In the genomic region with DNA sequence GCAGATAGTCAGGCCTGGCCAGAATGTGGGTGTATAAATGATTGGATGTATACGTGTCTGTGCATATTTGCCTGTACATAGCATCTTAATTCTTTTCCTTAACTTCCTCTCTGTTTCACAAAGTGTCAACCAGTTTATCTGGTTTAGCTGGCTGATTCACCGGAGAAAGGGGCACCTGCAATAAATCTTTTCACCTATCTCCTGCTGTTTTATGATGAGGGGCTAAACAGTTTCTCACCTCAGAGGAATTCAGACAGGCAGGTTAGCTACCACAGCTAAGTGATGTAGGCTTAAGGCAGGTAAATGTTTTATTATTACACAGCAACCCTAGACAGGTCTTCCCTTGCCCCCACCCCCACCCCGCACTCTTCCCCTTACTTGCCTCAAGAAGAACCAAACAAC, we compare ENCODE assay signal across 25 mouse cellular contexts. TPM values are rescaled to one million over a fixed set of nuclear protein-coding genes. Genes with fewer than 3 reads are reported as not detected.
DNase-seq lines count a peak whose midpoint lies in the region; ATAC-seq and TF ChIP-seq lines count a peak whose summit lies in the region.
"Had no signal": no experiment of that assay in that cellular context is flagged by ENCODE, and none has a peak within 500 bp of the region (broad histone marks: within the 10 kb centered on the region; RNA-seq: fewer than 3 reads in every experiment).

No protein-coding gene starts in this region.

- peak overlapping the region; percentile 44; the same call in 1 of the 2 replicates for H3K27ac ChIP-seq in embryonic facial prominence, embryonic 13.5 days
- H3K27ac ChIP-seq in embryonic facial prominence, embryonic 10.5 days (replicated peaks) = no peak overlapping the region
- peak overlapping the region; percentile 51; the same call in 1 of the 2 replicates for H3K27ac ChIP-seq in intestine, embryonic 14.5 days (ENCODE audit: low read depth)
- H3K27ac ChIP-seq in intestine, postnatal 0 days (ENCODE audit: low read depth, low read length) = no peak overlapping the region
- peak overlapping the region; percentile 62; the same call in 1 of the 2 replicates for H3K27ac ChIP-seq in stomach, embryonic 16.5 days (ENCODE audit: low read length)
- H3K27ac ChIP-seq: forebrain, embryonic 10.5 days; heart, adult 2 months; heart, embryonic 10.5 days; heart, embryonic 13.5 days; hindbrain, embryonic 13.5 days had no signal

- H3K36me3 ChIP-seq in embryonic facial prominence, embryonic 13.5 days = no peaks in the 10 kb centered on the region
- H3K36me3 ChIP-seq in embryonic facial prominence, embryonic 10.5 days (replicated peaks) = no peaks in the 10 kb centered on the region
- H3K36me3 ChIP-seq in intestine, embryonic 14.5 days (ENCODE audit: control insufficient read depth, insufficient read depth, low read length) = no peaks in the 10 kb centered on the region
- H3K36me3 ChIP-seq in intestine, postnatal 0 days (ENCODE audit: control insufficient read depth, insufficient read depth) = no peaks in the 10 kb centered on the region
- no peaks in the 10 kb centered on the region for H3K36me3 ChIP-seq in stomach, embryonic 16.5 days (ENCODE audit: control insufficient read depth, insufficient read depth, low read length)
- H3K36me3 ChIP-seq: forebrain, embryonic 10.5 days; heart, embryonic 10.5 days; heart, embryonic 13.5 days; hindbrain, embryonic 13.5 days had no signal

- ATAC-seq in embryonic facial prominence, embryonic 13.5 days (ENCODE audit: insufficient number of reproducible peaks, insufficient read depth, low FRiP score, low TSS enrichment, low read depth) = no peak
- ATAC-seq in intestine, embryonic 14.5 days (replicated peaks; ENCODE audit: low FRiP score, low TSS enrichment, low read depth) = peak; percentile 76; the same call in 1 of the 2 replicates
- no peak for ATAC-seq in intestine, postnatal 0 days
- ATAC-seq in stomach, embryonic 16.5 days (ENCODE audit: insufficient read depth, low FRiP score) = 0 out of 2 replicates have a peak, but pooled peaks have one; percentile 45
- ATAC-seq: activated CD4-positive, CD25-positive, alpha-beta regulatory T cell, adult 4 months; forebrain, embryonic 14.5 days; hindbrain, embryonic 16.5 days had no signal

- H3K4me2 ChIP-seq in embryonic facial prominence, embryonic 13.5 days = no peak overlapping the region
- H3K4me2 ChIP-seq in intestine, embryonic 14.5 days (ENCODE audit: low read length) = no peak overlapping the region
- H3K4me2 ChIP-seq in intestine, postnatal 0 days (replicated peaks; ENCODE audit: low read depth) = no peak overlapping the region
- no peak overlapping the region for H3K4me2 ChIP-seq in stomach, embryonic 16.5 days (ENCODE audit: low read depth, low read length)
- H3K4me2 ChIP-seq: heart, embryonic 13.5 days; hindbrain, embryonic 13.5 days had no signal

- no peak overlapping the region for H3K4me3 ChIP-seq in embryonic facial prominence, embryonic 13.5 days
- no peak overlapping the region for H3K4me3 ChIP-seq in embryonic facial prominence, embryonic 10.5 days
- no peak overlapping the region for H3K4me3 ChIP-seq in intestine, embryonic 14.5 days (ENCODE audit: low read depth, low read length)
- H3K4me3 ChIP-seq in intestine, postnatal 0 days (ENCODE audit: low read depth, low read length) = no peak overlapping the region
- no peak overlapping the region for H3K4me3 ChIP-seq in stomach, embryonic 16.5 days (replicated peaks; ENCODE audit: low read length)
- H3K4me3 ChIP-seq: forebrain, embryonic 10.5 days; heart, adult 2 months; heart, embryonic 10.5 days; heart, embryonic 13.5 days; hindbrain, embryonic 13.5 days had no signal

- no peak overlapping the region for H3K9ac ChIP-seq in embryonic facial prominence, embryonic 13.5 days
- H3K9ac ChIP-seq in intestine, embryonic 14.5 days (ENCODE audit: low read length) = no peak overlapping the region
- H3K9ac ChIP-seq in intestine, postnatal 0 days (ENCODE audit: low read depth, low read length) = no peak overlapping the region
- H3K9ac ChIP-seq in stomach, embryonic 16.5 days (ENCODE audit: low read length) = no peak overlapping the region
- H3K9ac ChIP-seq: heart, embryonic 13.5 days; hindbrain, embryonic 13.5 days had no signal

- no peaks in the 10 kb centered on the region for H3K9me3 ChIP-seq in embryonic facial prominence, embryonic 13.5 days
- H3K9me3 ChIP-seq in embryonic facial prominence, embryonic 10.5 days = 0 out of 2 replicates have a peak, but pooled peaks cover 3% of the 10 kb centered on the region
- 0 out of 2 replicates have a peak, but pooled peaks cover 6% of the 10 kb centered on the region for H3K9me3 ChIP-seq in intestine, embryonic 14.5 days (ENCODE audit: control insufficient read depth, low read length)
- H3K9me3 ChIP-seq in intestine, postnatal 0 days (ENCODE audit: control insufficient read depth) = peaks cover 8% of the 10 kb centered on the region; the same call in 1 of the 2 replicates
- no peaks in the 10 kb centered on the region for H3K9me3 ChIP-seq in stomach, embryonic 16.5 days (replicated peaks; ENCODE audit: control insufficient read depth, low read length)
- H3K9me3 ChIP-seq: heart, embryonic 10.5 days; heart, embryonic 13.5 days had no signal

- no peaks in the 10 kb centered on the region for H3K27me3 ChIP-seq in embryonic facial prominence, embryonic 13.5 days
- peaks cover 8% of the 10 kb centered on the region; the same call in 1 of the 2 replicates for H3K27me3 ChIP-seq in embryonic facial prominence, embryonic 10.5 days (replicated peaks; ENCODE audit: low read depth, poor library complexity, severe bottlenecking)
- no peaks in the 10 kb centered on the region for H3K27me3 ChIP-seq in intestine, embryonic 14.5 days (replicated peaks; ENCODE audit: control insufficient read depth, insufficient read depth, low read length)
- H3K27me3 ChIP-seq in intestine, postnatal 0 days (replicated peaks; ENCODE audit: control insufficient read depth, insufficient read depth, low read length) = no peaks in the 10 kb centered on the region
- no peaks in the 10 kb centered on the region; the same call in 1 of the 2 replicates for H3K27me3 ChIP-seq in stomach, embryonic 16.5 days (ENCODE audit: control insufficient read depth, insufficient read depth, low read length)
- H3K27me3 ChIP-seq: heart, embryonic 13.5 days; hindbrain, embryonic 13.5 days had no signal

- no peak for DNase-seq in embryonic facial prominence, embryonic 10.5 days (ENCODE audit: low spot score)
- DNase-seq in intestine, embryonic 14.5 days (ENCODE audit: low spot score) = no peak
- no peak for DNase-seq in kidney, postnatal 14 days
- DNase-seq in urinary bladder, postnatal 10 days (ENCODE audit: low spot score) = no peak
- DNase-seq: adrenal gland, adult 8-10 months; adrenal gland, postnatal 25 days; cerebellum, adult 11-12 months; cerebellum, adult 8-10 months; cerebellum, postnatal 10 days; cerebellum, postnatal 36 days; embryo, embryonic 11 days; gastrocnemius, postnatal 25 days had no signal

- H3K4me1 ChIP-seq in embryonic facial prominence, embryonic 13.5 days = peaks cover 4% of the 10 kb centered on the region
- peaks cover 4% of the 10 kb centered on the region for H3K4me1 ChIP-seq in embryonic facial prominence, embryonic 10.5 days
- H3K4me1 ChIP-seq in intestine, embryonic 14.5 days (replicated peaks; ENCODE audit: control insufficient read depth, insufficient read depth, low read length) = 0 out of 2 replicates have a peak, but pooled peaks cover 3% of the 10 kb centered on the region
- no peaks in the 10 kb centered on the region for H3K4me1 ChIP-seq in intestine, postnatal 0 days (replicated peaks; ENCODE audit: control insufficient read depth, insufficient read depth, low read length)
- H3K4me1 ChIP-seq in stomach, embryonic 16.5 days (ENCODE audit: control insufficient read depth, insufficient read depth, low read length) = no peaks in the 10 kb centered on the region

- WGBS in embryonic facial prominence, embryonic 13.5 days = 69% methylated on average over 3 of the region's 3 CpGs
- 85% methylated on average over 3 of the region's 3 CpGs for WGBS in embryonic facial prominence, embryonic 10.5 days
- 47% methylated on average over 3 of the region's 3 CpGs for WGBS in intestine, embryonic 14.5 days
- 33% methylated on average over 3 of the region's 3 CpGs for WGBS in intestine, postnatal 0 days
- WGBS in stomach, embryonic 16.5 days = 49% methylated on average over 3 of the region's 3 CpGs

- no peak for TF ChIP-seq CTCF in intestine, postnatal 0 days (IDR thresholded peaks at IDR 0.05; ENCODE audit: low read depth)

RNA-seq across cellular contexts. Expression of a gene that starts 17.7 kb away (rescaled TPM):
- polyA plus RNA-seq in embryonic facial prominence, embryonic 13.5 days (2015; fragmentation: Nextera tagmentation; extraction: Ambion mirVana) = 125 and 128 TPM in 2 replicates
- polyA plus RNA-seq in embryonic facial prominence, embryonic 10.5 days (2016; fragmentation: Nextera tagmentation; extraction: Ambion mirVana) = 75.1 and 84.8 TPM in 2 replicates
- polyA plus RNA-seq in intestine, embryonic 14.5 days (2014; fragmentation: Nextera tagmentation; extraction: Ambion mirVana) = 89.9 and 94.5 TPM in 2 replicates
- polyA plus RNA-seq in intestine, postnatal 0 days (2015; fragmentation: Nextera tagmentation; extraction: Ambion mirVana) = 31.8 and 34.0 TPM in 2 replicates
- 127 and 139 TPM in 2 replicates for polyA plus RNA-seq in stomach, embryonic 16.5 days (2015; fragmentation: Nextera tagmentation; extraction: Ambion mirVana)

RNA-seq across cellular contexts. Expression of a gene that starts 29.7 kb away (rescaled TPM):
- 0.14 TPM in 1 of 2 replicates, not detected in the other for polyA plus RNA-seq in embryonic facial prominence, embryonic 13.5 days (2015; fragmentation: Nextera tagmentation; extraction: Ambion mirVana)
- polyA plus RNA-seq in embryonic facial prominence, embryonic 10.5 days (2016; fragmentation: Nextera tagmentation; extraction: Ambion mirVana) = not detected in 2 replicates
- 1.8 and 2.1 TPM in 2 replicates for polyA plus RNA-seq in intestine, embryonic 14.5 days (2014; fragmentation: Nextera tagmentation; extraction: Ambion mirVana)
- polyA plus RNA-seq in intestine, postnatal 0 days (2015; fragmentation: Nextera tagmentation; extraction: Ambion mirVana) = 1.0 and 1.4 TPM in 2 replicates
- polyA plus RNA-seq in stomach, embryonic 16.5 days (2015; fragmentation: Nextera tagmentation; extraction: Ambion mirVana) = 3.3 and 4.9 TPM in 2 replicates
- polyA plus RNA-seq: embryonic facial prominence, embryonic 11.5 days; forebrain, embryonic 10.5 days; heart, adult 2 months; heart, embryonic 13.5 days; heart, embryonic 16.5 days had no signal

Comparison
In these comparisons a context has a peak if more than half of its experiments do, and no peak if none do; other contexts are left out.
1. ATAC-seq: peak in intestine, embryonic 14.5 days (single experiment) and stomach, embryonic 16.5 days (single experiment); none in embryonic facial prominence, embryonic 13.5 days (single experiment) and intestine, postnatal 0 days (single experiment).
2. H3K27ac ChIP-seq: peak in embryonic facial prominence, embryonic 13.5 days (single experiment), intestine, embryonic 14.5 days (single experiment) and stomach, embryonic 16.5 days (single experiment); none in embryonic facial prominence, embryonic 10.5 days (single experiment) and intestine, postnatal 0 days (single experiment).